In genomic region chr2:179929166-179929565, GRCm38 (mm10) we compare ENCODE assay signal across 27 mouse cellular contexts. TPM values are rescaled to one million over a fixed set of nuclear protein-coding genes. Genes with fewer than 3 reads are reported as not detected.
DNase-seq lines count a peak whose midpoint lies in the region; ATAC-seq and TF ChIP-seq lines count a peak whose summit lies in the region.
"Had no signal": no experiment of that assay in that cellular context is flagged by ENCODE, and none has a peak within 500 bp of the region (broad histone marks: within the 10 kb centered on the region; RNA-seq: fewer than 3 reads in every experiment).

No protein-coding gene starts in this region.

- H3K9ac ChIP-seq in ES-E14 (ENCODE audit: insufficient read depth, low read depth, low read length, poor library complexity, severe bottlenecking), result no peak overlapping the region; the same call in 1 of the 2 replicates
- H3K9ac ChIP-seq in kidney, embryonic 14.5 days (ENCODE audit: low read depth, low read length), result no peak overlapping the region
- H3K9ac ChIP-seq: embryonic facial prominence, embryonic 15.5 days; forebrain, embryonic 13.5 days; heart, embryonic 12.5 days; hindbrain, embryonic 14.5 days; liver, embryonic 15.5 days; lung, embryonic 14.5 days had no signal

- no peak for DNase-seq in ES-E14 (ENCODE audit: low read depth, low spot score)
- peak; percentile 77 for DNase-seq in kidney, adult 11 months
- peak; percentile 71 for DNase-seq in kidney, postnatal 14 days
- DNase-seq in urinary bladder, postnatal 14 days (ENCODE audit: low spot score), result no peak
- DNase-seq in frontal cortex, postnatal 10 days (ENCODE audit: low spot score in 2 of 2), result no peak
- DNase-seq: B cell, adult 2 months; cerebellum, adult 18-20 months; cerebellum, postnatal 14 days; gastrocnemius, postnatal 25 days; heart, adult 18-20 months; heart, postnatal 10 days; layer of hippocampus, postnatal 36 days; lung, embryonic 14.5 days; thymus, adult 2 months; thymus, postnatal 4 days had no signal

- WGBS in kidney, embryonic 14.5 days, result 82% methylated on average over 13 of the region's 13 CpGs

- peaks cover 0 to 3% of the 10 kb centered on the region in 2 experiments; a peak in 2 of 4 replicates for H3K4me1 ChIP-seq in ES-E14 (ENCODE audit: control insufficient read depth in 2 of 2, insufficient read depth in 2 of 2, low read length in 2 of 2, poor library complexity in 1 of 2)
- H3K4me1 ChIP-seq in kidney, embryonic 14.5 days (ENCODE audit: control insufficient read depth, insufficient read depth, low read length), result no peaks in the 10 kb centered on the region
- H3K4me1 ChIP-seq: embryonic facial prominence, embryonic 15.5 days; forebrain, embryonic 13.5 days; heart, embryonic 12.5 days; liver, embryonic 15.5 days had no signal

- no peak overlapping the region for H3K4me2 ChIP-seq in kidney, embryonic 14.5 days (replicated peaks; ENCODE audit: low read depth, low read length)
- H3K4me2 ChIP-seq: embryonic facial prominence, embryonic 15.5 days; forebrain, embryonic 13.5 days; heart, embryonic 12.5 days; hindbrain, embryonic 14.5 days; liver, embryonic 15.5 days; lung, embryonic 14.5 days; midbrain, embryonic 11.5 days had no signal

- no peaks in the 10 kb centered on the region for H3K27me3 ChIP-seq in kidney, embryonic 14.5 days (ENCODE audit: control insufficient read depth, insufficient read depth, low read length)
- H3K27me3 ChIP-seq: embryonic facial prominence, embryonic 15.5 days; forebrain, embryonic 13.5 days; heart, embryonic 12.5 days; liver, embryonic 15.5 days; Patski had no signal

- peaks cover 48% of the 10 kb centered on the region for H3K36me3 ChIP-seq in ES-E14 (ENCODE audit: control insufficient read depth, insufficient read depth, low read length, poor library complexity, severe bottlenecking)
- H3K36me3 ChIP-seq in kidney, embryonic 14.5 days (ENCODE audit: control insufficient read depth, insufficient read depth, low read length), result peaks cover 51% of the 10 kb centered on the region

- in situ Hi-C loops in ES-E14 (cut with MboI; ENCODE audit: low sequenced_read_pairs in 2 of 2, unreplicated experiment in 2 of 2), result no loop called here

- peak overlapping the region; percentile 27; the same call in 1 of the 2 replicates for H3K27ac ChIP-seq in ES-E14 (ENCODE audit: insufficient read depth, low read depth, low read length, poor library complexity, severe bottlenecking)
- H3K27ac ChIP-seq in kidney, embryonic 14.5 days (ENCODE audit: low read depth, low read length), result no peak overlapping the region
- H3K27ac ChIP-seq: embryonic facial prominence, embryonic 15.5 days; forebrain, embryonic 13.5 days; hindbrain, embryonic 14.5 days; liver, embryonic 15.5 days had no signal

- peak; percentile 45; the same call in 1 of the 2 replicates for ATAC-seq in kidney, embryonic 14.5 days (ENCODE audit: low FRiP score, low TSS enrichment)
- ATAC-seq in megakaryocyte-erythroid progenitor cell, adult 5-6 weeks (replicated peaks; ENCODE audit: low FRiP score, low TSS enrichment, poor library complexity, severe bottlenecking), result no peak
- no peak for ATAC-seq in erythroblast, adult 5-6 weeks (replicated peaks; ENCODE audit: low FRiP score, poor library complexity, severe bottlenecking)
- ATAC-seq: forebrain, embryonic 13.5 days; midbrain, embryonic 16.5 days; Patski had no signal

- no peak overlapping the region for H3K4me3 ChIP-seq in ES-E14 (ENCODE audit: insufficient read depth in 1 of 2, low read depth in 1 of 2, low read length in 2 of 2, poor library complexity in 1 of 2, severe bottlenecking in 1 of 2)
- no peak overlapping the region for H3K4me3 ChIP-seq in kidney, embryonic 14.5 days (ENCODE audit: low read length)
- H3K4me3 ChIP-seq: embryonic facial prominence, embryonic 15.5 days; forebrain, embryonic 13.5 days; heart, embryonic 12.5 days; liver, embryonic 15.5 days had no signal

- no peaks in the 10 kb centered on the region for H3K9me3 ChIP-seq in ES-E14 (ENCODE audit: control insufficient read depth, insufficient read depth, low read depth, low read length)
- no peaks in the 10 kb centered on the region for H3K9me3 ChIP-seq in kidney, embryonic 14.5 days (ENCODE audit: control insufficient read depth, low read length)
- H3K9me3 ChIP-seq: embryonic facial prominence, embryonic 15.5 days; forebrain, embryonic 13.5 days; G1E; heart, embryonic 12.5 days; liver, embryonic 15.5 days had no signal

TF ChIP-seq in ES-E14, 5 proteins besides CTCF, POLR2A, EP300 and RAD21:
- TF ChIP-seq ZNF384 (IDR thresholded peaks at IDR 0.05; ENCODE audit: low read depth, low read length) (no peak), HCFC1 (IDR thresholded peaks at IDR 0.05; ENCODE audit: borderline replicate concordance, insufficient read depth, low read length) (no peak), MAFK (IDR thresholded peaks at IDR 0.05; ENCODE audit: insufficient read depth, low read depth, low read length) (no peak), CHD2 (IDR thresholded peaks at IDR 0.05; ENCODE audit: low read depth, low read length) (no peak), ZC3H11A (IDR thresholded peaks at IDR 0.05; ENCODE audit: borderline replicate concordance, low read depth, low read length) (no peak)

RNA-seq across cellular contexts. Expression of gene Taf4, which starts 47.3 kb away (rescaled TPM):
- 19.0 and 26.3 TPM in 2 replicates for total RNA-seq in ES-E14 (2012; rRNA removed)
- polyA plus RNA-seq in kidney, embryonic 14.5 days (2014; fragmentation: Nextera tagmentation; extraction: Ambion mirVana), result 5.9 and 6.0 TPM in 2 replicates
- 22.1 and 31.5 TPM in 2 replicates for total RNA-seq in megakaryocyte-erythroid progenitor cell, adult 5-6 weeks (2014; fragmentation: Nextera tagmentation)
- 20.1 and 28.4 TPM in 2 replicates for total RNA-seq in megakaryocyte-erythroid progenitor cell, adult 5-6 weeks (2017)
- total RNA-seq in erythroblast, adult 5-6 weeks (2015; ENCODE audit: low replicate concordance), result 11.0 and 12.7 TPM in 2 replicates
- 39.6 and 47.5 TPM in 2 replicates for total RNA-seq in erythroblast, adult 5-6 weeks (2017; ENCODE audit: low replicate concordance)

Comparison
In these comparisons a context has a peak if more than half of its experiments do, and no peak if none do; other contexts are left out.
1. DNase-seq: peak in kidney, adult 11 months (single experiment) and kidney, postnatal 14 days (single experiment); none in ES-E14 (single experiment), urinary bladder, postnatal 14 days (single experiment) and frontal cortex, postnatal 10 days (0 of 2).